Comparison of ENCODE assay signal across 13 mouse cellular contexts in the genomic region with DNA sequence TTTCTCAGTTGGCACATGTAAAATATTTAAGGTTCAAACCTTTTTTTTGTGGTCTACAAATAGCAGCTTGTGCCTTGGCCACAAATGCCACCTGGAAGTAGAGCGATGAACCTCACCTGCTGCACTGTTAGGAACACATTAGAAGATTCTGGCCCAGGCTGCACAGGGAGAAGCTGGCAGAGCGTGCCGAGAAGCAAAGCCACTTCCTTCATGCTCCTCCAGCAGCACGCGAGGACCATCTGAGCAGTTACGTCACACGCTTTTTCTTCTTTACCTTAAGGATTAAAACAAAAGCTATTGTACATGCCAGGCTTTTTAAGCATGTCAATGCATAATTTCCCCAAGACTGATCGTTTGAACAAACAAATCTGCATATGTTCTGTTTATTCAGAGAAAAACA. TPM values are rescaled to one million over a fixed set of nuclear protein-coding genes. Genes with fewer than 3 reads are reported as not detected.
DNase-seq lines count a peak whose midpoint lies in the region; ATAC-seq and TF ChIP-seq lines count a peak whose summit lies in the region.
"Had no signal": no experiment of that assay in that cellular context is flagged by ENCODE, and none has a peak within 500 bp of the region (broad histone marks: within the 10 kb centered on the region; RNA-seq: fewer than 3 reads in every experiment).

No protein-coding gene starts in this region.

- no peak for TF ChIP-seq CTCF in gastrocnemius, adult 2 months (IDR thresholded peaks at IDR 0.05)

- peaks cover 80% of the 10 kb centered on the region for H3K36me3 ChIP-seq in limb, embryonic 10.5 days

- ATAC-seq in activated CD4-positive, CD25-positive, alpha-beta regulatory T cell, adult 4 months: peak; percentile 38
- ATAC-seq: forebrain, embryonic 16.5 days; lung, postnatal 0 days had no signal

- H3K9me3 ChIP-seq in limb, embryonic 10.5 days (replicated peaks): no peaks in the 10 kb centered on the region

- no peak for DNase-seq in gastrocnemius, adult 2 months
- no peak for DNase-seq in gastrocnemius, postnatal 4 days (ENCODE audit: low spot score in 2 of 2)
- no peak for DNase-seq in limb, embryonic 10.5 days (ENCODE audit: low spot score)
- DNase-seq in thymus, postnatal 10 days (ENCODE audit: low spot score in 2 of 2): peak; percentile 60
- no peak for DNase-seq in adrenal gland, postnatal 10 days
- DNase-seq in frontal cortex, postnatal 36 days (ENCODE audit: low spot score in 2 of 2): no peak
- DNase-seq in adrenal gland, postnatal 4 days (ENCODE audit: low spot score in 2 of 2): no peak
- DNase-seq: heart, adult 18-20 months; kidney, adult 8-10 months had no signal

- WGBS in limb, embryonic 10.5 days: 93% methylated on average over 8 of the region's 8 CpGs

- peak overlapping the region; percentile 80 for H3K27ac ChIP-seq in gastrocnemius, adult 2 months
- H3K27ac ChIP-seq in limb, embryonic 10.5 days: peak overlapping the region; percentile 56; the same call in 1 of the 2 replicates
- H3K27ac ChIP-seq: layer of hippocampus, adult 2 months had no signal

- H3K27me3 ChIP-seq in limb, embryonic 10.5 days (ENCODE audit: low read depth, poor library complexity, severe bottlenecking): no peaks in the 10 kb centered on the region

- peak overlapping the region; percentile 5; the same call in 1 of the 2 replicates for H3K4me3 ChIP-seq in gastrocnemius, adult 2 months
- no peak overlapping the region for H3K4me3 ChIP-seq in limb, embryonic 10.5 days
- H3K4me3 ChIP-seq: layer of hippocampus, adult 2 months had no signal

- H3K4me1 ChIP-seq in limb, embryonic 10.5 days: peaks cover 16% of the 10 kb centered on the region

- intact Hi-C loops in gastrocnemius, adult 2 months (cut with DNase I): loop anchor here (10.0 kb wide), 1 partner anchor 308 kb away; no protein-coding TSS in a partner anchor

RNA-seq across cellular contexts. Expression of a gene that starts 43.1 kb away (rescaled TPM):
- total RNA-seq in gastrocnemius, adult 2 months (2021): 1 to 10 TPM; 5.6 to 6.8 TPM
- total RNA-seq in gastrocnemius, postnatal 4 days (2021): 10 to 100 TPM; 12.2 to 15.0 TPM
- 10 to 100 TPM; 53.7 to 64.8 TPM for polyA plus RNA-seq in activated CD4-positive, CD25-positive, alpha-beta regulatory T cell, adult 4 months (2017; shearing (Covaris generic))
- 12.5 and 12.7 TPM in 2 replicates for polyA plus RNA-seq in limb, embryonic 10.5 days (2016; fragmentation: Nextera tagmentation; extraction: Ambion mirVana)
- total RNA-seq in adrenal gland, postnatal 10 days (2021): 10 to 100 TPM; 13.0 to 18.4 TPM
- total RNA-seq in adrenal gland, postnatal 4 days (2021): 10 to 100 TPM; 18.2 to 20.7 TPM

Comparison
In these comparisons a context has a peak if more than half of its experiments do, and no peak if none do; other contexts are left out.
1. DNase-seq: peak in thymus, postnatal 10 days (2 of 2); none in gastrocnemius, adult 2 months (single experiment), gastrocnemius, postnatal 4 days (0 of 2), limb, embryonic 10.5 days (single experiment), adrenal gland, postnatal 10 days (single experiment), frontal cortex, postnatal 36 days (0 of 2) and adrenal gland, postnatal 4 days (0 of 2).